Mouse (Mus musculus): ENCODE results near the gene Hist1h2ak.

Gene Hist1h2ak

DNA sequence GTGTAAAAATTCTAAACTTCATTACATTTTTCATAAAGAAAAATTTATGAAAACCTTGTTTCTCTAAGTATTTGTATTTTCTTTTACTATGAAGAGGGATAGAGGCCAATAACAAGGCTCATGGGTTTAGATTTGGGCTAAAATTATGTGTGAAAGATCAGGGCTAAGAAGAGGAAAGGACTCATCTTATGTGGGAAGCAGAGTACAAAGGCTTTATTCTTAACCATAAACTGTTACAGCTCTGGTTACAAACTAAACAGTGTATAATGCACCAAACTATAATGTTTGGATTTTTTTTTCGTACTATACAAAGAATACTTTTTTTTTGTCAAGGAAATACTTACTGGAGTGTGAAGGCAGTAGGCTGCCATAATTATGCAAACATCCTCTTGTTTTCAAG is 2.1 kb upstream of the Hist1h2ak start:
- peak; percentile 49 for DNase-seq (ENCODE audit: low read depth)

DNA sequence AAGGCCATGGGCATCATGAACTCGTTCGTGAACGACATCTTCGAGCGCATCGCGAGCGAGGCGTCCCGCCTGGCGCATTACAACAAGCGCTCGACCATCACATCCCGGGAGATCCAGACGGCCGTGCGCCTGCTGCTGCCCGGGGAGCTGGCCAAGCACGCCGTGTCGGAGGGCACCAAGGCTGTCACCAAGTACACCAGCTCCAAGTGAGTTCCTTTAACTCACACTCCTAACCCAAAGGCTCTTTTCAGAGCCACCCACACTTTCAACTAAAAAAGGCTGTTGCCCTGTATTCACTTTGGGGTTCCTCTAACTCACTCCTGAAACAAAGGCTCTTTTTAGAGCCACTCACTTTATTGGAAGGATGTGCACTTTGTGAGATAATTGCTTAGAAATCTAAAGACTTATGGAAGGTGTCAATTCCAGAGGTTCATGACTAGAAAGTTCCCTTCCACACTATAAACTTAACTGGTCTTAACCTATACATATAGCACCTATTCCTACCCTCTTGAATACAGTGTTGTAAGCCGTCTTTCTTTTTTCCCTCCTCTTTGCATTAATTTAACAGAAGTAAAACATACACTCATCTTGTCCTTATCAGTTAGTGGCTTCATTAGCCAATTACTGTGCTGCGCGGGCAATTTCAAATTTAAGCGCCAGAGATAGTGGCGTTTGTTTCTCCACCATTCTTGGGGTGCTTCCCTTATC is 821 bp upstream of the Hist1h2ak start:
- peak; percentile 93 for DNase-seq (ENCODE audit: low read depth)

DNA sequence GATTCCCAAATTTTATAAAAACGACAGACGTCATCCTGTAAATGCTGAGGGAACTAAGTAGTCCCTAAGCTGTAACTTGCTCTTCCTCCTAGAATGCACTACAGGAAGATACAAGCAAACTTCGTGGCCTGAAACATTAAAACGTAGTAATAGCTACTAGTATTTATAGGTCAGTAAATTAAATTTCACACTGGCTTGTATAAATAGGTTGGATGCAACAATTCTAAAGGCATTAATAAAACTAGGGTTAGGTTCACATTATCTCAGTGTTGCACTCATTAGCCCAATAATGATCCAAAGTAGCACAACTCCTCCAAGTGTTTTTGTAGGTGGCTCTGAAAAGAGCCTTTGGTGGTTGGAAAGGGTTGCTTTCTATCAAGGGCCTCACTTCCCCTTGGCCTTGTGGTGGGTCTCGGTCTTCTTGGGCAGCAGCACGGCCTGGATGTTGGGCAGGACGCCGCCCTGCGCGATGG is 540 bp downstream of the Hist1h2ak start:
- DNase-seq (ENCODE audit: low read depth): peak; percentile 88

DNA sequence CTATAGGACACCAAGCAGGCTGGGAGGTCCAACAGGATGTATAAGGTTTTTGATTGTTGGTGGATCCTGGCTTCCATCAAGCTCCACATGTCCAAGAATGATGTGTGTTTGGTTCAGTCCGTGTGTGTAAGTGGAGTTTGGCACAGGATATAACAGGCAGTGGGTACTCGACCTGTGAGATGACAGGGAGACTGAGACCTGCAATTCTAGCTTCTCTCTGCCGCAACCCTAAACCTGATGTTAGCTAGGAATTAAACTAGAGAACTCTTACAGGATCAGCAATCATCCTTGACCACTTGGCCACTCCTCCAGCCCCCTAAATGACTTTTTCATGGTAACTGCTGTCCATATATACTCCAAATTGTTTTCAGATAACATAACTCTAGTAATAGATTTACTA is 1.3 kb downstream of the Hist1h2ak start:
- DNase-seq (ENCODE audit: low read depth): peak; percentile 77

DNA sequence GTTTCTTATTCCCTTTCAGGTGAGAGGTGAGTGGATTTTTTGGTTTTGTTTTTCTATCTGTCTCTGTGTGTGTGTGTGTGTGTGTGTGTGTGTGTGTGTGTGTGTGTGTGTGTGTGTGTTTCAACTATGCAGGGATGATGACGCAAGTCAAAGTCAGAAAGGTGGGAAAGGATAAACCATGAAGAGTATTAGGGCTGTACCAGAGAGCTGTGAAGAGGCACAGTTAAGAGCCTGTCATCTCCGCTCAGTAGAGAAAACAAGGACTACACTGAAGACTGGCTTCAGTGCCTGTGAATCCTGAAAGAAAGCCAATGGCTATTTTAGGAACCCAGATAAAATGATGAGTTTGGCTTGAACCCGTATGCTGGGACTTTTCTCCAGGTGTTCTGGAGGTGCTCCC is 1.8 kb downstream of the Hist1h2ak start:
- peak; percentile 68 for DNase-seq (ENCODE audit: low read depth)

DNA sequence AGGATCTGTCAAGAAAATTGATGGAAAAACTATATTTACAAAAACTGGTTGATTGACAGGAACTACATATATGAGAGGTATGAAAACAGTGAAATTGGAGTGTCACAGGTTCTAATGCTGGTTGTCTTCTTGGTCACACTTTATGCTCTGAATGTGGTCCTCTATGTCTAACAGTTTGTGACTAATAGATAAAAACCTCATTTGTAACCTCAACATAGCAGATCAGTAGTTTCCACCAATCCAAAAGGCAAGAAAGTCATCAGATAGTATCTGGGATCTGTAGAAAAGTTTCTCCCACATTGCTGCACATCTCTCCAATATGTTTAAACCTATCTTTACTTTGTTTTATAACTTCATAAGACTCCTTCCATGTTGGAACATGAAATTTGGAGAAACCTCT is 2.2 kb downstream of the Hist1h2ak start:
- DNase-seq (ENCODE audit: low read depth): peak; percentile 70

DNA sequence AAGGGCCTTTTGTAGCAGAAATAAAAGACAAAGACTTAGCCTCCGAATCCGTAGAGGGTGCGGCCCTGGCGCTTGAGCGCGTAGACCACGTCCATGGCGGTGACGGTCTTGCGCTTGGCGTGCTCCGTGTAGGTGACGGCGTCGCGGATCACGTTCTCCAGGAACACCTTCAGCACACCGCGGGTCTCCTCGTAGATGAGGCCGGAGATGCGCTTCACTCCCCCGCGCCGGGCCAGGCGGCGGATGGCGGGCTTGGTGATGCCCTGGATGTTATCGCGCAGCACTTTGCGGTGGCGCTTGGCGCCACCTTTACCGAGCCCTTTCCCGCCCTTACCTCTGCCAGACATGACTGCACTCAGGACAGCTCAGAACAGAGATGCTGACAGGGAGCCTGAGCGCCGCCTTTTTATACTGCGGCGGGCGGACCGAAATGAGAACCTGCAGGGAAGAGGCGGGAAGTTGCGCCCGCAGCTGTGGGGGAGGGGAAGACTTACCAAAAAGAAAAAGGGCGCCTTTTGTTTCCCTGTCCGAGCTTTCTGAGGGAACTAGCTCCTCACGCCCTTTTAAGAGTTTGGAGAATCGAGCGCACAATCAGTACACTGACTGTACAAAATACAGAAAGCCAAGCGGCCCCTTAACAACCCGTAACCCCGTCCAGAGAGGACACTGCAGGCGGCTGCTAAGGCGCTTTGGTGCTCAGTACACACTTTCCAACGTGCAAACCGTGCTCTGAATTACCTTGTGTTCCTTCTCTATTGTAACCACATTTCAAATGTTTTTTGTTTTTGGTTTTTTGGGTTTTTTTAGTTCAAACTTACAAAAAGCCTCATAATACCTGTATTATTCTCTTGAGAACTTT is 3.2 kb downstream of the Hist1h2ak start, which contains the start of gene Hist1h4k:
Gene Hist1h4k, minus strand, starts transcription at position 347 of the 859 bp plus-strand sequence.
- DNase-seq (ENCODE audit: low read depth): peak; percentile 97

DNA sequence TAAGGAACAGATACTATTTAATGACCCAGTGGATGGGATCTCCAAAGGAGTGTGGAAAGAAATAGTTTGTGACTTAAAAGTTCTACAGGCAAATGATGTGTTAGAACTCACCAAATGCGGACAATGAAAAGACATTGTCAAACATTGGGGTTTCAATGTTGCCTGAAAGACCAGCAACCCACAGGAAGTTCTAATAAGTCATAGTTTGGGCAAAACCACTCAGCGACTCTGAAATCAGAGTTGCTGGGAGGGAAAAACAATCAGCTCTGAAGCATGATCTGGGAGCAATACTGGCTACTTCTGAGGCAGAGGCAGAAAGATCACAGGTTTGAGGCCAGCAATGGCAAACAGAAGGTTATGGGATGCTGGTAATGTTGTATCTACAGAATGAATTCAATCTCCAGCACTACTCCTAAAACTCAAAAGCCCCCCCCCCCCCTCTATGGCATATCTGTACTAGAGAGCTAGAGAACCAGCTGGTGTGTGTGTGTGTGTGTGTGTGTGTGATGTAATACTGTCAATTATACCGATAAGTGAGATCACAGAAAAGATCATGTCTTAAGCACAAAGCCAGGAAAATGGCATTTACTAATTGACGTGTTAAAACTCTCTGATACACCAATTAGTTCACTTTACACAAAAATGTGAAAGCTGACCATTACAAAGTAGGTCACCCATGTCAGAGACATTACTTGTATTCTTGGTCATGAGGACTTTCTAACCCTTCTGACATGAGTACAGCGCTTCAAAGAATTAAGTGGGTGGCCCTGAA is 4.1 kb downstream of the Hist1h2ak start:
- DNase-seq (ENCODE audit: low read depth): peak; percentile 86

DNA sequence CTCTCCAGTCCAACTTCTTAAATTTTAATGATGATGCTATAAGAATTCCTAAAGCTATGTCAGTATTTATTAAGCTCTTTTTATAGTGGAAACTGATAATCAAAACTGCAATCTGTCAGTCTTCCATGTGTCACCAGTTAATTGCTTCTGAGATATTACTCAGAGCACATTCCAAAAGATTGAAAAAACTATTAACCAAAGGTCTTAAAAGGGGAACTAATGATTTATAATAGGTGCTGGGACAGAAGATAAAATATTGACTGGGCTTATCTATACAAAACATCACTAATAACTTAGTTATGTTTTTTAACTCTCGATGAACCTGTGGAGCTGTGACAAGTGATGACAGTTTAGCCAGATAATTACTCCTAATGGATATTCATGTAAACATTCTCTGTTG is 8.6 kb downstream of the Hist1h2ak start:
- no peak for DNase-seq (ENCODE audit: low read depth)

DNA sequence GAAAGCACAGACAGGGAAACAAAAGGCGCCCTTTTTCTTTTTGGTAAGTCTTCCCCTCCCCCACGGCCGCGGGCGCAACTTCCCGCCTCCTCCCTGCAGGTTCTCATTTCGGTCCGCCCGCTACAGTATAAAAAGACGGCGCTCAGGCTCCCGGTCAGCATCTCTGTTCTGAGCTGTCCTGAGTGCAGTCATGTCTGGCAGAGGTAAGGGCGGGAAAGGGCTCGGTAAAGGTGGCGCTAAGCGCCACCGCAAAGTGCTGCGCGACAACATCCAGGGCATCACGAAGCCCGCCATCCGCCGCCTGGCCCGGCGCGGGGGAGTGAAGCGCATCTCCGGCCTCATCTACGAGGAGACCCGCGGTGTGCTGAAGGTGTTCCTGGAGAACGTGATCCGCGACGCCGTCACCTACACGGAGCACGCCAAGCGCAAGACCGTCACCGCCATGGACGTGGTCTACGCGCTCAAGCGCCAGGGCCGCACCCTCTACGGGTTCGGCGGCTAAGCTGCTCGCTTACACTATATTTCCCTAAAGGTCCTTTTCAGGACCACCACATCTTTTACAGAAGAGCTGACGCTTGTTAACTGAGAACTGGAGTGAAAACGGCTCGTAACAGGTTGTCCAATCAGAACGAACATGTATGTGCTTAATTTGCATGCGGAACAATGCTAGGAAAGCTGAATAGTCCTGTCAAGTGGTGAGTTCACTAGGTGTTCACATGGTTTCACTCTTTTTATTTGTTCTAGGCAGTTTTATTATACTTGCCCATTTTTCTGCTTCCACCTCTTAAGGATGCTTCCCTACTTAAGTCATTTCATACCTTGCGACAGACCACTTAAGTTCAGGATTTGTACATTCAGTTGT is 18.5 kb downstream of the Hist1h2ak start, which contains the start of gene Hist1h4j:
Gene Hist1h4j, plus strand, starts transcription at position 159 of the 862 bp plus-strand sequence.
- DNase-seq (ENCODE audit: low read depth): peak; percentile 97

DNA sequence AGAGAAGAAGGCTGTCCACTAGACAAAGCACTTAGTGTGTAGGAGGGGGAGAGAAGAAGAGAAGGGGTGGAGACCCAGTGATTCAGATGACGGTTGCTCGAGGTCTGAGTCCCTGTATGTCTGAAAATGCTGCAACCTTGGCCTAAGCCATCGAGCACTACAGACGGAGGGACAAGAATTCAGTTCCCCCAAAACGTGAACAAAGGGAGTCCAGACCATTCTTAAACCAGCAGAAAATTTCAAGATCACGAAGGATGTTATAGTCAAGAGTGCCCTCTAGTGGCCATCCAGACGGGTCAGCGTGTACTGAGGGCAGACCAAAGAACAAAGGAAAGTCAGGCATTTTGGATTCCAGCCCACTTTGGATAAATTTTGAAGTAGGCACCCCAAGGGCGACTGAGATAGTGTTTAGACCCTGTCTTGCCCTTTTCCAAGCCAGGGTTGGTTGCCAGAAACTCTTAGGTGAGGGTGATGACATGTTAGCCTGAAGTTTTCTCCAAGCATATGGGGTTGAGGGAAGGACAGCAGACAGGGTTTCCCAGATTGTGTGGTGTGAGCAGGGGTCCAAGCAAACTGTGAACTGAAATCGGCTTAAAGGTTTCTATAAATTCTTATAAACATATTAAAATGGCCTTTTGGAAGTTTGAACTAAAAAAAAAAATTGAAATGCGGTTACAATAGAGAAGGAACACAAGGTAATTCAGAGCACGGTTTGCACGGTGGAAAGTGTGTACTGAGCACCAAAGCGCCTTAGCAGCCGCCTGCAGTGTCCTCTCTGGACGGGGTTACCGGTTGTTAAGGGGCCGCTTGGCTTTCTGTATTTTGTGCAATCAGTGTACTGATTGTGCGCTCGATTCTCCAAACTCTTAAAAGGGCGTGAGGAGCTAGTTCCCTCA is 19.4 kb downstream of the Hist1h2ak start:
- DNase-seq (ENCODE audit: low read depth): peak; percentile 96

DNA sequence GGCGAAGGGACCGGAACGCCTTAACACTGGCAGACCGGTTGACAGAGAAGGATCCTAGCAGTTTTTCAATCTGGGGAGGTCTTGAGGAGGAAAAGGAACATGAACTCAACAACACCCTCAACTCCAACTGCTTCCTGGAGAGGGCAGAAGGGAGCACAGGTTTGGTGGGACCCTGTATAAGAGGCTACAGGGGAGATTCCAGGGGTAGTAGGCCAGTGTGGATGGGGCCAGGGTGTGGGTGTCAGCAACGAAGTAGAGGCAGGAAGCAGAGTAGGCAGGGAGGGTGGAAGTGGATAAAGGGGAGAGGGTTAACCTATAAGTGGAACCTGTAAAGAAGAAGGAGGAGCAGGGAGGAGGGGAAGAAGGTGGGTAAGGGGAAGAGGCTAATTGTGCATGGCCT is 20.2 kb downstream of the Hist1h2ak start:
- DNase-seq (ENCODE audit: low read depth): peak; percentile 76

DNA sequence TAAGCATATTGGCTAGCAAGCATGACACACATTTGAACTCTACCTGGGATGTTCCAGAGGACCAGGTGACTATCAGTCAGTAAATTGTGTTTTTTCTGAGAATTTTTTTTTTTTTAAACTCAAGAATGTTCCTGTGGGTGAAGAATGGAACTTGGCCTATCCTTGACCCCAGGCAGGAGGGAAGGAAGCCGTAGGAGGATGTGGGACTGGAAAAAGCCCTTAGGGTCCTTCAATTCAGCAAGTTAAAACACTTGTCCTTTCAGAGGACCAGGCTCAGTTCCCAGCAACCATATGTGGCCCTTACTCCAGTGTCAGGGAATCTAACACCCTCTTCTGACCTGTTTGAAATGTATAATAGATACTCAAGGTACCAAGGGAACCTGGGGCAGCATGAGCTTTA is 24.1 kb downstream of the Hist1h2ak start:
- no peak for DNase-seq (ENCODE audit: low read depth)

DNA sequence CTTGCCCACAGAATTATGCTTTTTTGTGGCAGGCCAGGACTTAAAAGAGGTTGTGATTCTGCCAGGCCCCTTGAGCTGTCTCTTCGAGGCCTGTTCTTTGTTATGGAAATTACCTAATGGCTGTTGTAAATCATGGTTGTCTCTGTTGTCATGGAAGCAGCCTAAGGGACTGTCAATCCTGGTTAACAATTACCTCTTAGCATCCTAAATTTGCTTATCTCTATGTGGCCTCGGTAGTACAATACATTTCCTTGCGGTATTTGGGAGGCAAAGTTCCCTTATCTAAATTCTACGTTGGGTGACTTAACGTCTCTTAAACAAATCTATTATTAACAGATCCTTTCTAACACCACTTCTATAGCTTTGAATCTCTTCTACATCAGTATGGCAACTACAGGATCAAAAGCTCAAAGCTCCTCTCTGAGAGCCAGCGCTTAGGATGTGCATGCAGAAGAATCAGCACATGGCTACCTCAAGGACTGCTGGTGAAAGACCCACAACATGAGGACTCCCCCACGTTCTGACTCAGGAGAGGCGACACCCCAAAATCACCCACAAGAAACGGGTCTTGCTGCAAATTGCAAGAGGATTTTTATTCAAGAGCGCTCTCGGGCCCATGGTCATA is 25.6 kb downstream of the Hist1h2ak start:
- DNase-seq (ENCODE audit: low read depth): no peak

DNA sequence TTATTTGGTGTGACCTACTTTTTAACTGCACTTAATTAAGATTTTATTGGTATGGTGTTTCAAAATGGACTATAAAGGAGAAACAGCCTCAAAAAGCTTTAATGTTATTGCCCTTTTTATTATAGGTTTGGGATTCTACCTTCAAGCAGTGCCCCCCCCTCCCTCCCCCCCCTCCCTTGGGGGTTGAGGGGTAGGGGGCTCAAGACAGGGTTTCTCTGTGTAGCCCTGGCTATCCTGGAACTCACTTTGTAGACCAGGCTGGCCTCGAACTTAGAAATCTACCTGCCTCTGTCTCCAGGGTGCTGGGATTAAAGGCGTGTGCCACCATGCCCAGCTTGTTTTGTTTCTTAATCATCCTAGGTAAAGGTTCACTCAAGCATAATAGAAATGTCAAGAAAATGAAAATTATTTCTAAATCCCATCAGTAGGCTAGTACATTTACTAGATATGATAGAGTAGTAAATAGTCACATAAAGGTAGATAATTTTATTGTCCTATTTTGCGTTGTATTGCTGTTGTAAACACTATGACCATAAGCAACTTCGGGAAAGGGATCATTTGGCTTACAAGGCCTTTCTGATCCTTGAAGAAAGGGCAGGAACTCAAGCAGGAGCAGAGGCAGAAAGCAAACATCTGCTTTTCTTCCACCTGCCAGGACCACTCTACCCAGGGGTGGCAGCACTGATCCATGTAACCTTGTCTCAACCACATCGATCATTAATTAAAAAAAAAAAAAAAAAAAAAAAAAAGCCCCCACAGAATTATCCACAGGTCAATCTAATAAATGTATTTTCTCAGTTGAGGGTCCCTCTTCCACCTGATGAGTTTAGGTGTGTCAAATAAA is 30.4 kb downstream of the Hist1h2ak start:
- peak; percentile 67 for DNase-seq (ENCODE audit: low read depth)

DNA sequence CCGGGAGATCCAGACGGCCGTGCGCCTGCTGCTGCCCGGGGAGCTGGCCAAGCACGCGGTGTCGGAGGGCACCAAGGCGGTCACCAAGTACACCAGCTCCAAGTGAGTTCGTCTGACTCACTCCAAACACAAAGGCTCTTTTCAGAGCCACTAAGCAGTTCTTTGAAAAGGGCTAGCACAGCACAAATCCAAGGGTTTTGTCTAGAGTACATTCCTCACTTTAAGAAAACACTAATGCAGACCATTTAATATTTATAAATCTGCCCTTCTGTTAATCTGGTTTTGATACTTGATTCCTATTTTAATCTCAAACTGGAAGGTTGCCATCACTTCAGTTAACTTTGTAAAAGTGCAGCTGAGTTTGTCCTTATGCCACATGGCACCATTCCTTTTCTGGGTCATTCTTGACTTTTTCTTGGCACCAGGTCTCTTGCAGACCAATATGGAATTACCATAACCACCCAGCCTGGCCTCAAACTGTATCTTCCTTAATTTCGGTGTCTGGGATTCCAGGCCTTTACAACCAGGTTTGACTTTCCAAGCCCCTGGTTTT is 31.2 kb downstream of the Hist1h2ak start:
- DNase-seq (ENCODE audit: low read depth): peak; percentile 86

DNA sequence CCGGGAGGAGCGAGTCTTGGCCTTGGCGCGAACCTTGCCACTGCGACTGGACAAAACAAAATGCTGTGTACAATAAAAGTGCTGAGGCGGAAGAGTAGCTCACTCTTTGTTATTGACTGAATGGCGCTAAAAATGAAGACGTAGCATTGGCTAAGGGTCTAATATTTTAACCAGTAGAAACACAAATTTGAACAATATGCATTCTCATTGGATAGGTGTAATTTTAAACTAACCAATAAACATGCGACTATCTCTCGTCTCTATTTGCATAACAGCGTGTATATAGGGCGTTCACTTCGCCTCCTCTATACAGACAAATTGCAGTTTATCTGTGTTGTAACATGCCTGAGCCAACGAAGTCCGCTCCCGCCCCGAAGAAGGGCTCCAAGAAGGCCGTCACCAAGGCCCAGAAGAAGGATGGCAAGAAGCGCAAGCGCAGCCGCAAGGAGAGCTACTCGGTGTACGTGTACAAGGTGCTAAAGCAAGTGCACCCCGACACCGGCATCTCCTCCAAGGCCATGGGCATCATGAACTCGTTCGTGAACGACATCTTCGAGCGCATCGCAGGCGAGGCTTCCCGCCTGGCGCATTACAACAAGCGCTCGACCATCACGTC is 31.8 kb downstream of the Hist1h2ak start, which contains the start of gene Hist1h2bm:
Gene Hist1h2bm, plus strand, starts transcription at position 288 of the 616 bp plus-strand sequence.
- DNase-seq (ENCODE audit: low read depth): peak; percentile 99

Measured in 416B (cell line).